Mouse (Mus musculus) cortical plate, adult 2 months (tissue): Measurements from ENCODE around the gene Suclg2.

ENCODE experiments used
- CTCF ChIP-seq: fragments of 200-500 bp; IDR thresholded peaks from 2 replicates; pipeline ENCODE4 v1.5.1; 2011; ENCODE audit warnings: mild to moderate bottlenecking, control low read depth, low read length; ENCODE audit not compliant: insufficient read depth; ENCODE audit errors: extremely low read depth
- POLR2A ChIP-seq: fragments of 200-500 bp; IDR thresholded peaks from 2 replicates; pipeline ENCODE4 v1.6.1; 2011; ENCODE audit warnings: mild to moderate bottlenecking, low read length, control low read depth; ENCODE audit not compliant: insufficient read depth; ENCODE audit errors: extremely low read depth

GRCm38 (mm10) chr6:95651391-95651876 is 67.2 kb downstream of the Suclg2 start:
- TF ChIP-seq POLR2A (no peak), CTCF (no peak)
